Mouse (Mus musculus): Measurements from ENCODE around the gene Zfp579.

DNA sequence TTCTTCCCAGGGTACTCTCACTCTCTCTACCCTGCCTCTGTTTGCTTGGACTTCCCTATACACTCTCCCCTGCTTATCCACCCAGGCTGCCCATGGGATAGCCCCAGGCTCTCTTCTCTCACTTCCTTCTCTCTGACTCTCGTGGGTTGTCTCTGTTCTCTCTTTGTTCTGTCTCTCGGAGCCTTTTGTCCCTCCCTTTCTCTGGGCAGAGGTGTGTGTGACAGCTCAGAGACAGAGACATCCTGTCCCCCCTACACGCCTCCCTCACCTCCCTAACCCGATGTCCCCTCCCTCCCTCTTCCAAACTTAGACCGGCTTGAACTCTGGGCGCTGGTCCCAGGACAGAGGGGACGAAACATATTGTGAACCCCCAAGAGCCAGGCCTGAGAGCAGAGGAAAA lies 24.2 kb downstream of the Zfp579 start:
- TF ChIP-seq GATA1 (IDR thresholded peaks at IDR 0.05; ENCODE audit: low read length) (no peak), TAL1 (IDR thresholded peaks at IDR 0.05; ENCODE audit: low read length) (no peak)

Measured in erythroblast, embryonic 14.5 days (primary cell).